Mouse (Mus musculus) embryo, embryonic 10.5 days (tissue): ENCODE results near the gene Abhd6.

Source experiments
- DNase-seq: peaks from one replicate; pipeline ENCODE4 v3.0.0-alpha.2; 2015; ENCODE audit warnings: low spot score

Gene Abhd6

GRCm38 (mm10) chr14:8002432-8003092 is at the start of gene Abhd6:
Abhd6 (plus strand) TSS chr14:8002902.
- peak; percentile 93 for DNase-seq

GRCm38 (mm10) chr14:7954071-7954471 is 48.6 kb upstream of the Abhd6 start:
- DNase-seq = no peak

- no peak for DNase-seq
Observed at GRCm38 (mm10) chr14:7956427-7956826, 46.3 kb upstream of the Abhd6 start.

- DNase-seq = peak; percentile 55
Observed at GRCm38 (mm10) chr14:7957049-7957448, 45.7 kb upstream of the Abhd6 start, which contains the start of gene Gm45521. Gm45521 (plus strand) TSS chr14:7957288.

- peak; percentile 55 for DNase-seq
Observed at GRCm38 (mm10) chr14:7960616-7961015, 42.1 kb upstream of the Abhd6 start.

GRCm38 (mm10) chr14:7961714-7962113 is 41.0 kb upstream of the Abhd6 start:
- DNase-seq = no peak

- no peak for DNase-seq
Observed at GRCm38 (mm10) chr14:7962626-7963025, 40.1 kb upstream of the Abhd6 start.

GRCm38 (mm10) chr14:7963160-7963559 is 39.5 kb upstream of the Abhd6 start:
- DNase-seq = no peak

GRCm38 (mm10) chr14:7964219-7964889 is 38.3 kb upstream of the Abhd6 start:
- DNase-seq = peak; percentile 91

GRCm38 (mm10) chr14:7971889-7972493 is 30.7 kb upstream of the Abhd6 start:
- no peak for DNase-seq

GRCm38 (mm10) chr14:7974643-7975042 is 28.1 kb upstream of the Abhd6 start:
- DNase-seq = no peak

- DNase-seq = no peak
Observed at GRCm38 (mm10) chr14:7975177-7975576, 27.5 kb upstream of the Abhd6 start.

- DNase-seq = no peak
Observed at GRCm38 (mm10) chr14:7977471-7977870, 25.2 kb upstream of the Abhd6 start.

- no peak for DNase-seq
Observed at GRCm38 (mm10) chr14:7978183-7978582, 24.5 kb upstream of the Abhd6 start.

GRCm38 (mm10) chr14:7981226-7981625 is 21.5 kb upstream of the Abhd6 start:
- DNase-seq = no peak

GRCm38 (mm10) chr14:7986913-7987312 is 15.8 kb upstream of the Abhd6 start:
- DNase-seq = no peak

GRCm38 (mm10) chr14:7989371-7989770 is 13.3 kb upstream of the Abhd6 start:
- DNase-seq = no peak

- no peak for DNase-seq
Observed at GRCm38 (mm10) chr14:7989961-7990360, 12.7 kb upstream of the Abhd6 start.

GRCm38 (mm10) chr14:7991108-7991776 is 11.5 kb upstream of the Abhd6 start:
- peak; percentile 39 for DNase-seq

- DNase-seq = no peak
Observed at GRCm38 (mm10) chr14:7992158-7992557, 10.5 kb upstream of the Abhd6 start.

GRCm38 (mm10) chr14:7994271-7994767 is 8.4 kb upstream of the Abhd6 start, which contains the start of gene Dnase1l3:
Dnase1l3 (minus strand) TSS chr14:7994573.
- DNase-seq = peak; percentile 19

GRCm38 (mm10) chr14:7997255-7997696 is 5.4 kb upstream of the Abhd6 start:
- DNase-seq = peak; percentile 92
